Mouse (Mus musculus) hindbrain, embryonic 12.5 days (tissue): ENCODE measurements around the gene Kazald1. TPM values are rescaled to one million over a fixed set of nuclear protein-coding genes. Genes with fewer than 3 reads are reported as not detected.

Experiments
- ATAC-seq: fragments of 200-750 bp; cut with Nextera tagmentation; 2 replicates; pipeline ENCODE4 v1.8.0; 2017; ENCODE audit warnings: moderate TSS enrichment; ENCODE audit not compliant: low FRiP score
- H3K27ac ChIP-seq: fragments of 300-500 bp; sonication (generic); 2 replicates; pipeline ENCODE4 v1.5.1; 2016; ENCODE audit warnings: mild to moderate bottlenecking
- H3K27me3 ChIP-seq: fragments of 300-500 bp; sonication (generic); 2 replicates; pipeline ENCODE4 v1.6.1; 2016; ENCODE audit warnings: mild to moderate bottlenecking
- H3K36me3 ChIP-seq: fragments of 300-500 bp; sonication (generic); 2 replicates; pipeline ENCODE4 v1.6.1; 2016; ENCODE audit warnings: mild to moderate bottlenecking
- H3K4me1 ChIP-seq: fragments of 300-500 bp; sonication (generic); 2 replicates; pipeline ENCODE4 v1.6.1; 2016
- H3K4me2 ChIP-seq: fragments of 300-500 bp; sonication (generic); replicated peaks from 2 replicates; pipeline ENCODE4 v1.6.1; 2016; ENCODE audit warnings: mild to moderate bottlenecking
- H3K4me3 ChIP-seq: fragments of 300-500 bp; sonication (generic); 2 replicates; pipeline ENCODE4 v1.5.1; 2016; ENCODE audit warnings: mild to moderate bottlenecking
- H3K9ac ChIP-seq: fragments of 300-500 bp; sonication (generic); 2 replicates; pipeline ENCODE4 v1.6.1; 2016; ENCODE audit warnings: mild to moderate bottlenecking, moderate library complexity
- H3K9me3 ChIP-seq: fragments of 300-500 bp; sonication (generic); replicated peaks from 2 replicates; pipeline ENCODE4 v1.6.1; 2016; ENCODE audit warnings: mild to moderate bottlenecking
- WGBS: fragments of 180-500 bp; shearing (Covaris S2); methylation state at CpG from one replicate; pipeline ENCODE4 v1.1.7; 2016; 5-methylcytosine and 5-hydroxymethylcytosine counted together
- polyA plus RNA-seq: library from polyadenylated mRNA; unstranded; fragments of >200 nt; fragmentation: Nextera tagmentation; extraction: Ambion mirVana; gene quantifications from 2 replicates; pipeline ENCODE4 v1.2.1, GENCODE M21; 2016

Kazald1 gene
- polyA plus RNA-seq, 1 experiment from 2014 or later = 14.1 TPM

GRCm38 (mm10) chr19:45073871-45074542 lies 1.0 kb upstream of the Kazald1 start:
- Histone ChIP-seq H3K27ac (peak overlapping the region; percentile 84), H3K9ac (peak overlapping the region; percentile 75)

DNA sequence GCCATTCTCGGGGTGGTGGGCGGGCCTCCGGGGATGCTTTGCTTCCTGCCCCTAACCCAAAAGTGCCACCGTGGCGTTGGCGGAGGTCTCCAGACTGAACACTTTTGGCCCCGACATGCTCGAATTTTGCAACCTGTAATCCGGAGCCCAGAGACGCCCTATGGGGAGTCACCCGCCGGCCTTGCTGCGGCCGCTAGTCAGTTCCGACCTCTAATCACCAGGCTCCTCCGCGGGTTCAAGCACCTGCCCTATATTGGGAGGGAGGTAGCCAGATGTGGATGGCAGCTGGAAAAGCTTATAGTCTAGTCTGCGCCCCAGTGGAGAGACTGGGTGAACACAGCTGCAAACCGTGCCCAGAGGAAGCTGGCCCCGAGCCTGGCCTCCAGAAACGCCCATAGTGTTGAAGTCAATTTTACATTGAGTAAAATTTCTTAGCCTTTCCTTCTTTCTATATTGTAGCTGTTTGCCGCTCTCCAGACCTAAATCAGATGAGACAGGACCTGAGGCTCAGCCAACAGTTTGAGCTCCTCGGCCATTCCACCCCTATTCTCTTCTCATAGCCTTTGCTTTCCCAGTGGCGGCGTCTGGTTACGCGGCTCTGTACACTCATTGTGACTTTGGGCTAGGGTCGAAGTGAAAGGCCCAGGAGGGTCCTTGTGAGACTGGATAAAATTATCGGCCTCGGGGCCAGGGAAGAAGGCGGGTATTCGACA lies 438 bp downstream of the Kazald1 start:
- Histone ChIP-seq H3K27me3 (peaks cover 77% of the 10 kb centered on the region), H3K9me3 (no peaks in the 10 kb centered on the region), H3K36me3 (no peaks in the 10 kb centered on the region), H3K9ac (peak overlapping the region; percentile 75), H3K4me2 (peak overlapping the region; percentile 90), H3K27ac (no peak overlapping the region), H3K4me1 (peaks cover 31% of the 10 kb centered on the region), H3K4me3 (peak overlapping the region; percentile 56)
- WGBS = under 1% methylated on average over 32 of the region's 32 CpGs
- peak; percentile 39 for ATAC-seq

More at GRCm38 (mm10) chr19:45073871-45074542, 1.0 kb upstream of the Kazald1 start:
- Histone ChIP-seq H3K9me3 (no peaks in the 10 kb centered on the region), H3K27me3 (peaks cover 74% of the 10 kb centered on the region), H3K36me3 (no peaks in the 10 kb centered on the region), H3K4me3 (peak overlapping the region; percentile 56), H3K4me1 (peaks cover 17% of the 10 kb centered on the region), H3K4me2 (peak overlapping the region; percentile 90)
- WGBS = 10% methylated on average over 20 of the region's 20 CpGs
- peak; percentile 26; the same call in 1 of the 2 replicates for ATAC-seq

- H3K9me3 ChIP-seq = no peaks in the 10 kb centered on the region
- H3K36me3 ChIP-seq = no peaks in the 10 kb centered on the region
- H3K4me1 ChIP-seq = peaks cover 37% of the 10 kb centered on the region
- 7% methylated on average over 17 of the region's 17 CpGs for WGBS
- H3K4me3 ChIP-seq = peak overlapping the region; percentile 56
- H3K27ac ChIP-seq = no peak overlapping the region
- no peak for ATAC-seq
- H3K9ac ChIP-seq = peak overlapping the region; percentile 38; the same call in 1 of the 2 replicates
- peaks cover 77% of the 10 kb centered on the region for H3K27me3 ChIP-seq
- H3K4me2 ChIP-seq = peak overlapping the region; percentile 90
These were observed 1.1 kb downstream of the Kazald1 start for GRCm38 (mm10) chr19:45076036-45076575.

DNA sequence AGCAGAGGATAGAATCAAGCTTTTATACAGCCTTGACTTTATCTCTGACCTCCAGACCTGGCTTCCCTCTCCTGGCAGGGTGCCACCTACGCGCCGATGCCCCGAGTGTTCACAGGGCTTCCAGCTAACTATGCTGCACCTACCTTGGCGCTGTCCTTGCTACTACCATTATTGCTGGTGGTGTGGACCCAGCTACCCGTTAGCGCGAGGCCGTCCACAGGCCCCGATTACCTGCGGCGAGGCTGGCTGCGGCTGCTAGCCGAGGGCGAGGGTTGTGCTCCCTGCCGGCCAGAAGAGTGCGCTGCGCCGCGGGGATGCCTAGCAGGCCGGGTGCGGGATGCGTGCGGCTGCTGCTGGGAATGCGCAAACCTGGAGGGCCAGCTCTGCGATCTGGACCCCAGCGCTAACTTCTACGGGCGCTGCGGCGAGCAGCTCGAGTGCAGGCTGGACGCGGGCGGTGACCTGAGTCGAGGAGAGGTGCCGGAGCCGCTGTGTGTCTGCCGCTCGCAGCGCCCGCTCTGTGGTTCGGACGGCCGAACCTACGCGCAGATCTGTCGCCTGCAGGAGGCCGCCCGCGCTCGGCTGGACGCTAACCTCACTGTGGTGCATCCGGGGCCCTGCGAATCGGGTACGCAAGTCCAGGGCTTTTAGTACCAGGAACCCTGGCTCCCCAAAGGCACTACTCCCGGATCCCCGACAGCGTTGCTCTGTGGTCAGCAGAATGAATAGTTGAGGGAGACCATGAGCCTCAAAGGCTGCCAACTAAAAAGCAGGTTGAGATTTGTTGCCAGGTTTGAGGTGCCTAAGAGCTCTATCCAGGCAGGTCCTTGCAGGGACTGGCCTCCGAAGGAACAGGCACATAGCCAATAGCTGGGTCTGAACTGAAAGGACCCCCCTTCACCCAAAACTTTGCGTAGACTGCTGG lies 1.8 kb downstream of the Kazald1 start:
- peak overlapping the region; percentile 23; the same call in 1 of the 2 replicates for H3K27ac ChIP-seq
- peaks cover 38% of the 10 kb centered on the region for H3K4me1 ChIP-seq
- H3K36me3 ChIP-seq = no peaks in the 10 kb centered on the region
- H3K9me3 ChIP-seq = no peaks in the 10 kb centered on the region
- H3K9ac ChIP-seq = peak overlapping the region; percentile 32
- no peak for ATAC-seq
- H3K27me3 ChIP-seq = peaks cover 77% of the 10 kb centered on the region
- under 1% methylated on average over 62 of the region's 62 CpGs for WGBS
- peak overlapping the region; percentile 56 for H3K4me3 ChIP-seq
- H3K4me2 ChIP-seq = peak overlapping the region; percentile 90

- no peak overlapping the region for H3K27ac ChIP-seq
- no peaks in the 10 kb centered on the region for H3K9me3 ChIP-seq
- no peak for ATAC-seq
- WGBS = 6% methylated on average over 20 of the region's 20 CpGs
- peaks cover 38% of the 10 kb centered on the region for H3K4me1 ChIP-seq
- no peaks in the 10 kb centered on the region for H3K36me3 ChIP-seq
- H3K4me3 ChIP-seq = 0 out of 2 replicates have a peak overlapping the region, but pooled peaks have one; percentile 56
- peaks cover 83% of the 10 kb centered on the region for H3K27me3 ChIP-seq
- peak overlapping the region; percentile 90 for H3K4me2 ChIP-seq
- no peak overlapping the region for H3K9ac ChIP-seq
These were observed 3.0 kb downstream of the Kazald1 start for GRCm38 (mm10) chr19:45077742-45078645.

DNA sequence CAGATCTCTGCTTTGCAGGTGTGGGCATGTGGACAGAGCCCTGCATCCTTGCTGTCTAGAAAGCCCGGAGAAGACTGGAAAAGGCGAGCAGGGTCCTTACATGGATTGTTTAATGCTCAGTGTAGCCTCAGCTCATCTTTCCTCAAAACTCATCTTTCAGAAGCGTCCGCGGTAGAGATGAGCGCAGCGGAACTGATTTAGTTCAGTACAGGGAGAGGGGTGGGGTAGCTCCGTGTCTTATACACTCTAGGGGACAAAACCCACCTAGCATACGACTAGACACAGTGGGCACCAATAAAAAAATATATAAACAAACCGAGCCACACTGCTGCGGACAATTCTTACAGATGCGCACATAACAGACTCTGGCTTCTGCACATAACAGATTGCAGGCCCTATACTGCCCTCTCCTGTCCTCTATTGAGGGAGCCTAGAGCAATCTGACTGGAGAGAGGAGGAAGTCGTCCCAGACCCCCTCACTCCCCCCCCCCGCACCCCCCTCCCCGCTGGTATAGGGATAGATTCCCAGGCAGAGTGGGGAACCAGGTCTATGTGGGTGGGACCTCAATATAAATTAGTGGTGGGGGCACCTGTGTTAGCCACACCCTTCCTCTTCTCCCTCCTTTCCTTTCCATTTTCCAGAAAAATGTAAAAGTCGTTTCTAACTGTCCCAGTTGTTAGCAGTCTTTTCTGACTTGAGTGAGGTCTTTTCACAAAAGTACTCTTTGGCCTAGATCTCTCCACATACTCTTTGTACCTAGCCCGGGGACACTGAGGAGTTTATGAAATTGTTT lies 4.1 kb downstream of the Kazald1 start:
- H3K9ac ChIP-seq = 0 out of 2 replicates have a peak overlapping the region, but pooled peaks have one; percentile 15
- 7% methylated on average over 17 of the region's 17 CpGs for WGBS
- no peaks in the 10 kb centered on the region for H3K9me3 ChIP-seq
- no peak for ATAC-seq
- H3K36me3 ChIP-seq = no peaks in the 10 kb centered on the region
- H3K27me3 ChIP-seq = peaks cover 87% of the 10 kb centered on the region
- H3K4me2 ChIP-seq = peak overlapping the region; percentile 49
- no peak overlapping the region for H3K27ac ChIP-seq
- peaks cover 39% of the 10 kb centered on the region for H3K4me1 ChIP-seq
- H3K4me3 ChIP-seq = peak overlapping the region; percentile 24

GRCm38 (mm10) chr19:45079769-45080515 lies 4.9 kb downstream of the Kazald1 start:
- Histone ChIP-seq H3K4me1 (peaks cover 39% of the 10 kb centered on the region), H3K9ac (peak overlapping the region; percentile 43; the same call in 1 of the 2 replicates), H3K36me3 (no peaks in the 10 kb centered on the region), H3K4me2 (peak overlapping the region; percentile 49), H3K9me3 (no peaks in the 10 kb centered on the region), H3K27me3 (peaks cover 91% of the 10 kb centered on the region), H3K27ac (no peak overlapping the region; the same call in 1 of the 2 replicates), H3K4me3 (peak overlapping the region; percentile 24)
- ATAC-seq = peak; percentile 24; the same call in 1 of the 2 replicates
- WGBS = under 1% methylated on average over 45 of the region's 45 CpGs

DNA sequence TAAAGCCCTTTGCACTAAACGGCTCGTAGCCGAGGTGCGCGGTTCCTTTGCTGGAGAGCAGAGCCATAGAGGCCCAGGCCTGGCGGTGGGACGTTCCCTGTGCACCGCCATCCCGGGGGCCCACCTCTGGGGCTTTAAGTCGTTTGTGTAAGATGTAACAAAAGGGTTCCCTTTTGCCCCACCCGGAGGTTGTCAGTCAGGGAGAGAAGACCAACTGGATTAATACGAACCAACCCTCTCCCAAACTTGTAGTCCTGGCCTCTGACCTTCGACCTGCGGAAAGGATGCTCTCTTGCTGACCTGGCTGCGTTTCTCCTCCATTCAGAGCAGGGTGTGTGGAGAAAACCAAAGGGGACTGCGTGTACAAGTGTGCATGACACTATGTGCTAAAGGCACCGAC lies 5.7 kb downstream of the Kazald1 start:
- H3K27me3 ChIP-seq = peaks cover 92% of the 10 kb centered on the region
- H3K9me3 ChIP-seq = no peaks in the 10 kb centered on the region
- H3K9ac ChIP-seq = peak overlapping the region; percentile 43
- peak overlapping the region; percentile 24 for H3K4me3 ChIP-seq
- H3K36me3 ChIP-seq = no peaks in the 10 kb centered on the region
- ATAC-seq = no peak
- peaks cover 39% of the 10 kb centered on the region for H3K4me1 ChIP-seq
- peak overlapping the region; percentile 49 for H3K4me2 ChIP-seq
- 1% methylated on average over 17 of the region's 17 CpGs for WGBS
- no peak overlapping the region for H3K27ac ChIP-seq

DNA sequence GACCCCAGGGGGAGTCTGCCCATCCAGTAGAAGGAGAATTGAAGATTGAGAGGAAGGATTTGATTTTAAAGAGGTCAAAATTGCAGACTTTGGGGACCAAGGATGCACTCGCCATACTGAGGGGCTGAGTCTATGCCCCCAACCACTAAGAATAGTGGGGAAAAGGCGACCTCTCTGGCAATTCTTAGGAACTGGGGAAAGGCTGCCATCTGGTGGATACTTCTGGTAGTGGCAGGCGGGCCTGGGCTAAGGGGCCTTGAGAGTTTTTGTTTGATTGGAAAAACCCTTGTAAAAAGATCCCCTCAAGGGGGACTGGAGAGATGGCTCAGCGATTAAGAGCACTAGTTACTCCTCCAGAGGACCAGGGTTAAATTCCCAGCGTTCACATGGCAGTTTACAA lies 6.2 kb downstream of the Kazald1 start:
- Histone ChIP-seq H3K27ac (no peak overlapping the region), H3K9me3 (no peaks in the 10 kb centered on the region), H3K4me2 (peak overlapping the region; percentile 49), H3K36me3 (no peaks in the 10 kb centered on the region), H3K27me3 (peaks cover 92% of the 10 kb centered on the region), H3K9ac (no peak overlapping the region), H3K4me1 (peaks cover 37% of the 10 kb centered on the region), H3K4me3 (peak overlapping the region; percentile 24; the same call in 1 of the 2 replicates)
- no peak for ATAC-seq
- under 1% methylated on average over 5 of the region's 5 CpGs for WGBS
